Mouse (Mus musculus): ENCODE results near the gene Ldlrad3. TPM values are rescaled to one million over a fixed set of nuclear protein-coding genes. Genes with fewer than 3 reads are reported as not detected.
A peak's percentile ranks its signal among the peaks of the same experiment; 100 is the strongest.

The Ldlrad3 gene
- polyA plus RNA-seq, 1 experiment from 2014 or later, result 18.1 TPM

GRCm38 (mm10) chr2:102142197-102142623 lies 44.0 kb downstream of the Ldlrad3 start:
- Histone ChIP-seq H3K4me3 (ENCODE audit: low read depth, low read length) (no peak overlapping the region), H3K27ac (ENCODE audit: low read depth, low read length) (peak overlapping the region; percentile 11; the same call in 1 of the 2 replicates), H3K4me1 (ENCODE audit: control insufficient read depth, insufficient read depth, low read length) (peaks cover 19% of the 10 kb centered on the region), H3K9me3 (replicated peaks; ENCODE audit: control insufficient read depth, low read length) (no peaks in the 10 kb centered on the region), H3K4me2 (ENCODE audit: low read length) (no peak overlapping the region), H3K36me3 (ENCODE audit: control insufficient read depth, insufficient read depth, low read length) (no peaks in the 10 kb centered on the region), H3K9ac (ENCODE audit: low read length) (no peak overlapping the region), H3K27me3 (replicated peaks; ENCODE audit: control insufficient read depth, insufficient read depth, low read length) (no peaks in the 10 kb centered on the region)
- DNase-seq (ENCODE audit: low spot score), result no peak
- no peak for ATAC-seq
- WGBS, result 51% methylated on average over 4 of the region's 4 CpGs

DNA sequence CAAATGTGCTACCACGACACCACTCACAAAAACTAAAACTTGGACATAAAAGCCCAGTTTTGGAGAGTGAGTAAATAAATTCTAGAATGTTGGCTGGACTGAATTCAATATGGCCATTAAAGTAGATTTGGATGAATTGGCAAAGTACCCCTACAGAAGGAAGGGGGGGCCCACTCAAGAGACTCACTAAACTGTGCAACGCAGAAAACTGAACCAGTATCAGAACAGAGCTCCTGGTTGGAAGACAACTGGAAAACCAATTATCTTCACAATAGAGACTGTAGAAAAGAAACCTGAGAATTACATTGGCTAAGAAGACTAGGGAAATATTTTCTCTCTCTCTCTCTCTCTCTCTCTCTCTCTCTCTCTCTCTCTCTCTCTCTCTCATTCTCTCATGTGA lies 45.0 kb downstream of the Ldlrad3 start:
- no peaks in the 10 kb centered on the region for H3K27me3 ChIP-seq (replicated peaks; ENCODE audit: control insufficient read depth, insufficient read depth, low read length)
- no peaks in the 10 kb centered on the region for H3K9me3 ChIP-seq (replicated peaks; ENCODE audit: control insufficient read depth, low read length)
- H3K9ac ChIP-seq (ENCODE audit: low read length), result no peak overlapping the region
- H3K36me3 ChIP-seq (ENCODE audit: control insufficient read depth, insufficient read depth, low read length), result no peaks in the 10 kb centered on the region
- no peak overlapping the region for H3K27ac ChIP-seq (ENCODE audit: low read depth, low read length)
- ATAC-seq, result no peak
- no peak for DNase-seq (ENCODE audit: low spot score)
- WGBS, result 69% methylated on average over 2 of the region's 2 CpGs
- H3K4me2 ChIP-seq (ENCODE audit: low read length), result no peak overlapping the region
- H3K4me3 ChIP-seq (ENCODE audit: low read depth, low read length), result no peak overlapping the region
- peaks cover 25% of the 10 kb centered on the region for H3K4me1 ChIP-seq (ENCODE audit: control insufficient read depth, insufficient read depth, low read length)

DNA sequence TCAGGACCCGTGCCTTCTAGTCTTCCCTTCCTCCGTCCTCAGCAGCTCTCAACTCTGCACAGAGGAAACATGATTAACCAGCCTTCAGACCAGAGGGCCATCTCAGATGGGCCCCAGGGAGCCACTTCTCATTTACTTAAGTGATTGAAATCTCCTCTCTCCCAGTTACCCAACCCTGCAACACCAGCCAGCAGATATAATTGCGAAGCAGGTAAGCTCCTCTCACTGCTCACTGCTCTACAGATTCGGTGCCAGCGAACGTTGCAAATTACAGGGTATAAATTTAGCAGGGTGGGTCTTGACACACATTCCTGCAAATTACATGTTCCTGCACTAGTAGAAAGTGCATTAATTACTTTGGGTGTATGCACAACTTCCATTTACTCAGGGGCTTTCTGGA lies 48.3 kb downstream of the Ldlrad3 start:
- no peaks in the 10 kb centered on the region for H3K36me3 ChIP-seq (ENCODE audit: control insufficient read depth, insufficient read depth, low read length)
- H3K4me3 ChIP-seq (ENCODE audit: low read depth, low read length), result no peak overlapping the region
- H3K4me1 ChIP-seq (ENCODE audit: control insufficient read depth, insufficient read depth, low read length), result peaks cover 46% of the 10 kb centered on the region
- H3K27ac ChIP-seq (ENCODE audit: low read depth, low read length), result no peak overlapping the region
- no peaks in the 10 kb centered on the region for H3K27me3 ChIP-seq (replicated peaks; ENCODE audit: control insufficient read depth, insufficient read depth, low read length)
- no peaks in the 10 kb centered on the region for H3K9me3 ChIP-seq (replicated peaks; ENCODE audit: control insufficient read depth, low read length)
- H3K4me2 ChIP-seq (ENCODE audit: low read length), result no peak overlapping the region
- WGBS, result 34% methylated on average over 6 of the region's 6 CpGs
- ATAC-seq (no peak), DNase-seq (ENCODE audit: low spot score) (no peak)
- no peak overlapping the region for H3K9ac ChIP-seq (ENCODE audit: low read length)

GRCm38 (mm10) chr2:102136184-102136583 lies 50.0 kb downstream of the Ldlrad3 start:
- Histone ChIP-seq H3K4me1 (ENCODE audit: control insufficient read depth, insufficient read depth, low read length) (peaks cover 38% of the 10 kb centered on the region), H3K36me3 (ENCODE audit: control insufficient read depth, insufficient read depth, low read length) (no peaks in the 10 kb centered on the region), H3K9ac (ENCODE audit: low read length) (no peak overlapping the region), H3K9me3 (replicated peaks; ENCODE audit: control insufficient read depth, low read length) (no peaks in the 10 kb centered on the region), H3K27me3 (replicated peaks; ENCODE audit: control insufficient read depth, insufficient read depth, low read length) (no peaks in the 10 kb centered on the region), H3K4me2 (ENCODE audit: low read length) (no peak overlapping the region), H3K27ac (ENCODE audit: low read depth, low read length) (no peak overlapping the region), H3K4me3 (ENCODE audit: low read depth, low read length) (no peak overlapping the region)
- ATAC-seq, result no peak
- WGBS, result 91% methylated on average over 3 of the region's 3 CpGs
- DNase-seq (ENCODE audit: low spot score), result no peak

DNA sequence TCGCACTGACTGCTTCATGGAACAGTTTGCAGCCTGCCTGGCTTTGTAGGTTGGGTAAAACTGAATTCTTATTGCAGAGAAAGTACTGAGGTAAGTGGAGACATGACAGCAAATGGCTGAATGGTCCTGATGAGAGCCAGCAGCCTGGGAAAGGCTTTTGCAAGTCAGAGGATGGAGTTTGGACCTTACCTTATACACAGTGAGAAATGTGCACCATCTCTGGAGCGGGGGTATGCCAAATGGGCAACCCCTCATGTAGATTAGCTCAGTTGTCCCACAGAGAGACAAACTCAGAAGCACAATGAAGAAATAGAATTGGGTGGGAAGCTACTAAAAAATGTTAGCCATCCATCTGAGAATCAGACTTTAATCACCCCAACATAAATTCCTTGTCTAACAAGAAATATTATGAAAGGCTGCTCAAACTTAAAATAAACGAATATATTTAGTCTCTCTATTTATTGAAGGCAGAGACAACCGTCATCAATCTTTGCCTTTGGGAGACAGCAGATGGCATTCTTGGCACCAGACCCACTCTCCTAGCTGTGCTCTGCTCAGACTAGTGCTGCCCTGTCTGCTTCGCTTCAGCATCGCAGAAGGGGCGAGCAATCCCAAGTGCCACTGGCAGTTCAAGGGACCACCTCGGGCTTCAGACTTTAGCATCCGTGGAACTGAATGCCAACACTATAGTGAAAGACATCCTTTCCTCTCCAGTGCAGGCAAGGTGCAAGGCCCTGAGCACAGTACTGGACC lies 51.5 kb downstream of the Ldlrad3 start:
- peaks cover 43% of the 10 kb centered on the region for H3K4me1 ChIP-seq (ENCODE audit: control insufficient read depth, insufficient read depth, low read length)
- DNase-seq (ENCODE audit: low spot score), result peak; percentile 92
- no peak overlapping the region for H3K4me2 ChIP-seq (ENCODE audit: low read length)
- WGBS, result 51% methylated on average over 9 of the region's 9 CpGs
- peak; percentile 86 for ATAC-seq
- H3K4me3 ChIP-seq (ENCODE audit: low read depth, low read length), result no peak overlapping the region
- H3K27ac ChIP-seq (ENCODE audit: low read depth, low read length), result peak overlapping the region; percentile 35
- no peak overlapping the region for H3K9ac ChIP-seq (ENCODE audit: low read length)
- no peaks in the 10 kb centered on the region for H3K36me3 ChIP-seq (ENCODE audit: control insufficient read depth, insufficient read depth, low read length)
- no peaks in the 10 kb centered on the region for H3K9me3 ChIP-seq (replicated peaks; ENCODE audit: control insufficient read depth, low read length)
- no peaks in the 10 kb centered on the region for H3K27me3 ChIP-seq (replicated peaks; ENCODE audit: control insufficient read depth, insufficient read depth, low read length)

GRCm38 (mm10) chr2:102132945-102133558 lies 53.1 kb downstream of the Ldlrad3 start:
- Histone ChIP-seq H3K4me2 (ENCODE audit: low read length) (no peak overlapping the region), H3K4me1 (ENCODE audit: control insufficient read depth, insufficient read depth, low read length) (peaks cover 55% of the 10 kb centered on the region), H3K27ac (ENCODE audit: low read depth, low read length) (no peak overlapping the region), H3K36me3 (ENCODE audit: control insufficient read depth, insufficient read depth, low read length) (no peaks in the 10 kb centered on the region), H3K4me3 (ENCODE audit: low read depth, low read length) (no peak overlapping the region), H3K27me3 (replicated peaks; ENCODE audit: control insufficient read depth, insufficient read depth, low read length) (no peaks in the 10 kb centered on the region), H3K9ac (ENCODE audit: low read length) (no peak overlapping the region), H3K9me3 (replicated peaks; ENCODE audit: control insufficient read depth, low read length) (no peaks in the 10 kb centered on the region)
- WGBS, result 45% methylated on average over 10 of the region's 10 CpGs
- ATAC-seq, result no peak
- DNase-seq (ENCODE audit: low spot score), result no peak

GRCm38 (mm10) chr2:102130198-102130845 lies 55.9 kb downstream of the Ldlrad3 start:
- H3K27ac ChIP-seq (ENCODE audit: low read depth, low read length), result no peak overlapping the region
- H3K4me2 ChIP-seq (ENCODE audit: low read length), result no peak overlapping the region
- peaks cover 41% of the 10 kb centered on the region for H3K4me1 ChIP-seq (ENCODE audit: control insufficient read depth, insufficient read depth, low read length)
- no peaks in the 10 kb centered on the region for H3K27me3 ChIP-seq (replicated peaks; ENCODE audit: control insufficient read depth, insufficient read depth, low read length)
- H3K4me3 ChIP-seq (ENCODE audit: low read depth, low read length), result no peak overlapping the region
- no peaks in the 10 kb centered on the region for H3K36me3 ChIP-seq (ENCODE audit: control insufficient read depth, insufficient read depth, low read length)
- no peak for ATAC-seq
- no peak for DNase-seq (ENCODE audit: low spot score)
- no peak overlapping the region for H3K9ac ChIP-seq (ENCODE audit: low read length)
- 82% methylated on average over 8 of the region's 8 CpGs for WGBS
- no peaks in the 10 kb centered on the region for H3K9me3 ChIP-seq (replicated peaks; ENCODE audit: control insufficient read depth, low read length)

DNA sequence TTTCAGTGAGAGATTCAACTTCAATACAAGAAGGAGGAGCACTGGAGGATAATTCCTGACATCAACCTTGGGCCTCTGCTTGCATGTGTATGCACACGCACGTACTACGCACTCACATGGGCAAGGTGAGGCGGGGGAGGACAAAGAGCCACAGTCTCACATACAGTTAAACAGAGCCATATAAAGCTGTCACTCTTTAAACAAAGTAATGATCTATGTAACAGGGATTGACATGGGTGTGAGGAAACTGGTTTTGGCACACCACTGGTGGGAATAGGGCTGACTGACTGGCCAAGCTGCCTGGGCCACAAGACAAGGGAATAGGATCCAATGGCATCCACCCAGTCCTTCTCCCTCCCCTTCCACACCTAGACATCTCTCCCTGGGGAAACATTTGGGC lies 57.0 kb downstream of the Ldlrad3 start:
- Histone ChIP-seq H3K4me1 (ENCODE audit: control insufficient read depth, insufficient read depth, low read length) (peaks cover 33% of the 10 kb centered on the region), H3K9ac (ENCODE audit: low read length) (no peak overlapping the region), H3K4me2 (ENCODE audit: low read length) (no peak overlapping the region), H3K27ac (ENCODE audit: low read depth, low read length) (peak overlapping the region; percentile 50), H3K4me3 (ENCODE audit: low read depth, low read length) (no peak overlapping the region), H3K36me3 (ENCODE audit: control insufficient read depth, insufficient read depth, low read length) (no peaks in the 10 kb centered on the region), H3K9me3 (replicated peaks; ENCODE audit: control insufficient read depth, low read length) (no peaks in the 10 kb centered on the region), H3K27me3 (replicated peaks; ENCODE audit: control insufficient read depth, insufficient read depth, low read length) (no peaks in the 10 kb centered on the region)
- ATAC-seq (no peak), DNase-seq (ENCODE audit: low spot score) (no peak)
- WGBS, result 70% methylated on average over 4 of the region's 4 CpGs
